8 mouse cellular contexts compared by ENCODE assay signal in the genomic region with DNA sequence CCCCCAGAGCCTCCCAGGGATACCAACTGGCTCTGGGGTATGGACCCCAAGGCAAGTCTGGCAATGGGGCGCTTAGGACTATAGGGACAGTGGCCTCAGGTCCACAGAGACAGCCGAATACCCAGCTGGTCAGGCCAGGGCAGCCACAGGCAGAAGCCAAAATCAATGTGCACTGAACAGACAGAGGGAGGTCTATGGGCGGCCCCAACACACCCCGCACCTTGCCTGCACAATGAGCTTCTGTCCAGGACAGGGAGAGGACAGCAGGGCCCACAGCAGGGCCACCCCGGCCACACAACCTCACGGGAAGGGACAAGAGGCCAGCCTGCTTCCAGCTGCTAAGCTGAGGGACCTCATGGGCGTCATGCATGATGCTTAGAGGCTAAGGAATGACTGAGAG. TPM values are rescaled to one million over a fixed set of nuclear protein-coding genes. Genes with fewer than 3 reads are reported as not detected.
DNase-seq lines count a peak whose midpoint lies in the region; ATAC-seq and TF ChIP-seq lines count a peak whose summit lies in the region.

No protein-coding gene starts in this region.

- H3K27ac ChIP-seq in heart, adult 2 months, result peak overlapping the region; percentile 86
- no peak overlapping the region for H3K27ac ChIP-seq in neural tube, embryonic 12.5 days
- H3K27ac ChIP-seq in hindbrain, embryonic 15.5 days (replicated peaks), result peak overlapping the region; percentile 90
- no peak overlapping the region for H3K27ac ChIP-seq in thymus, adult 2 months (ENCODE audit: control insufficient read depth, insufficient read depth, low read length)

- peaks cover 10% of the 10 kb centered on the region for H3K79me2 ChIP-seq in heart, adult 2 months (replicated peaks; ENCODE audit: control insufficient read depth, insufficient read depth, low read length)

- no peaks in the 10 kb centered on the region for H3K36me3 ChIP-seq in heart, adult 2 months (ENCODE audit: control insufficient read depth, insufficient read depth, low read length)
- no peaks in the 10 kb centered on the region for H3K36me3 ChIP-seq in neural tube, embryonic 12.5 days
- H3K36me3 ChIP-seq in hindbrain, embryonic 15.5 days, result no peaks in the 10 kb centered on the region
- no peaks in the 10 kb centered on the region for H3K36me3 ChIP-seq in thymus, adult 2 months (ENCODE audit: control insufficient read depth, insufficient read depth, low read length)

- H3K9ac ChIP-seq in heart, adult 2 months (ENCODE audit: low read depth, low read length), result peak overlapping the region; percentile 11
- H3K9ac ChIP-seq in neural tube, embryonic 12.5 days, result 0 out of 2 replicates have a peak overlapping the region, but pooled peaks have one; percentile 1
- peak overlapping the region; percentile 27; the same call in 1 of the 2 replicates for H3K9ac ChIP-seq in hindbrain, embryonic 15.5 days

- TF ChIP-seq POLR2A in heart, adult 2 months (IDR thresholded peaks at IDR 0.05; ENCODE audit: insufficient read depth, low read depth, low read length), result no peak
- no peak for TF ChIP-seq POLR2A in thymus, adult 2 months (IDR thresholded peaks at IDR 0.05; ENCODE audit: control insufficient read depth, extremely low read depth, insufficient read depth, low read length, poor library complexity)

- no peaks in the 10 kb centered on the region for H3K27me3 ChIP-seq in heart, adult 2 months (ENCODE audit: control insufficient read depth, insufficient read depth, low read length)
- peaks cover 97% of the 10 kb centered on the region for H3K27me3 ChIP-seq in neural tube, embryonic 12.5 days (replicated peaks)
- peaks cover 66% of the 10 kb centered on the region for H3K27me3 ChIP-seq in hindbrain, embryonic 15.5 days
- no peaks in the 10 kb centered on the region; the same call in 1 of the 2 replicates for H3K27me3 ChIP-seq in thymus, adult 2 months (ENCODE audit: control insufficient read depth, insufficient read depth, low read length)

- no peaks in the 10 kb centered on the region for H3K9me3 ChIP-seq in neural tube, embryonic 12.5 days
- H3K9me3 ChIP-seq in hindbrain, embryonic 15.5 days, result no peaks in the 10 kb centered on the region

- ATAC-seq in neural tube, embryonic 12.5 days (ENCODE audit: low FRiP score, low read depth), result no peak
- ATAC-seq in hindbrain, embryonic 15.5 days (ENCODE audit: low FRiP score, low read depth), result peak; percentile 53

- 33% methylated on average over 7 of the region's 7 CpGs for WGBS in heart, adult 2 months
- 51% methylated on average over 7 of the region's 7 CpGs for WGBS in neural tube, embryonic 12.5 days
- WGBS in hindbrain, embryonic 15.5 days, result 42% methylated on average over 7 of the region's 7 CpGs
- 94% methylated on average over 7 of the region's 7 CpGs for WGBS in thymus, adult 2 months

- H3K4me2 ChIP-seq in neural tube, embryonic 12.5 days (replicated peaks), result 0 out of 2 replicates have a peak overlapping the region, but pooled peaks have one; percentile 22
- H3K4me2 ChIP-seq in hindbrain, embryonic 15.5 days, result peak overlapping the region; percentile 31

- peak overlapping the region; percentile 8; the same call in 1 of the 2 replicates for H3K4me3 ChIP-seq in heart, adult 2 months
- H3K4me3 ChIP-seq in neural tube, embryonic 12.5 days, result no peak overlapping the region
- no peak overlapping the region for H3K4me3 ChIP-seq in hindbrain, embryonic 15.5 days
- H3K4me3 ChIP-seq in thymus, adult 2 months (ENCODE audit: control insufficient read depth, insufficient read depth, low read length), result no peak overlapping the region

- DNase-seq in heart, adult 2 months, result peak in 1 of 2 experiments; percentile 66
- DNase-seq in heart, adult 9 months (ENCODE audit: low spot score in 2 of 2), result no peak
- DNase-seq in neural tube, embryonic 10.5 days (ENCODE audit: extremely low spot score, low spot score), result no peak
- no peak for DNase-seq in thymus, adult 2 months
- no peak for DNase-seq in right cerebral cortex, adult 18-20 months
- DNase-seq in adrenal gland, adult (ENCODE audit: inconsistent age in 2 of 2, low spot score in 1 of 2), result no peak

- peaks cover 40% of the 10 kb centered on the region for H3K4me1 ChIP-seq in heart, adult 2 months (ENCODE audit: control insufficient read depth, insufficient read depth, low read length)
- peaks cover 23% of the 10 kb centered on the region for H3K4me1 ChIP-seq in neural tube, embryonic 12.5 days
- peaks cover 69% of the 10 kb centered on the region for H3K4me1 ChIP-seq in hindbrain, embryonic 15.5 days (replicated peaks)
- peaks cover 5% of the 10 kb centered on the region; the same call in 1 of the 2 replicates for H3K4me1 ChIP-seq in thymus, adult 2 months (replicated peaks; ENCODE audit: control insufficient read depth, insufficient read depth, low read length)

- TF ChIP-seq EP300 in heart, adult 2 months (IDR thresholded peaks at IDR 0.05; ENCODE audit: insufficient read depth, low read depth, low read length), result no peak

- intact Hi-C loops in heart, adult 2 months (cut with DNase I), result no loop called here

- no peak for TF ChIP-seq CTCF in heart, adult 2 months (IDR thresholded peaks at IDR 0.05)
- no peak for TF ChIP-seq CTCF in thymus, adult 2 months (IDR thresholded peaks at IDR 0.05; ENCODE audit: borderline replicate concordance, control insufficient read depth, extremely low read depth, insufficient read depth, low read length, poor library complexity)

RNA-seq across cellular contexts. Expression of gene Nfix, which starts 5.7 kb away (rescaled TPM):
- 100 to 1,000 TPM; 274 to 297 TPM for total RNA-seq in heart, adult 2 months (2021)
- 49.0 and 68.7 TPM in 2 replicates for polyA plus RNA-seq in heart, adult 2 months (2012; rRNA removed)
- polyA plus RNA-seq in neural tube, embryonic 12.5 days (2016; fragmentation: Nextera tagmentation; extraction: Ambion mirVana), result 8.4 and 11.2 TPM in 2 replicates
- 71.2 and 87.6 TPM in 2 replicates for polyA plus RNA-seq in hindbrain, embryonic 15.5 days (2015; fragmentation: Nextera tagmentation; extraction: Ambion mirVana)
- 17.7 and 18.2 TPM in 2 replicates for polyA plus RNA-seq in thymus, adult 2 months (2012; rRNA removed)

RNA-seq across cellular contexts. Expression of gene Dand5, which starts 28.1 kb away (rescaled TPM):
- 10 to 100 TPM; 11.2 to 12.3 TPM for total RNA-seq in heart, adult 2 months (2021)
- 6.1 and 7.6 TPM in 2 replicates for polyA plus RNA-seq in heart, adult 2 months (2012; rRNA removed)
- 6.5 and 8.3 TPM in 2 replicates for polyA plus RNA-seq in neural tube, embryonic 12.5 days (2016; fragmentation: Nextera tagmentation; extraction: Ambion mirVana)
- polyA plus RNA-seq in hindbrain, embryonic 15.5 days (2015; fragmentation: Nextera tagmentation; extraction: Ambion mirVana), result 14.0 and 15.1 TPM in 2 replicates
- 2.2 TPM in 2 replicates for polyA plus RNA-seq in thymus, adult 2 months (2012; rRNA removed)

RNA-seq across cellular contexts. Expression of gene Gadd45gip1, which starts 36.8 kb away (rescaled TPM):
- 10 to 100 TPM; 27.4 to 29.7 TPM for total RNA-seq in heart, adult 2 months (2021)
- polyA plus RNA-seq in heart, adult 2 months (2012; rRNA removed), result 13.4 and 21.2 TPM in 2 replicates
- 39.7 and 40.1 TPM in 2 replicates for polyA plus RNA-seq in neural tube, embryonic 12.5 days (2016; fragmentation: Nextera tagmentation; extraction: Ambion mirVana)
- polyA plus RNA-seq in hindbrain, embryonic 15.5 days (2015; fragmentation: Nextera tagmentation; extraction: Ambion mirVana), result 39.7 and 40.6 TPM in 2 replicates
- polyA plus RNA-seq in thymus, adult 2 months (2012; rRNA removed), result 52.9 and 60.6 TPM in 2 replicates

RNA-seq across cellular contexts. Expression of gene Rad23a, which starts 46.0 kb away (rescaled TPM):
- 10 to 100 TPM; 85.1 to 87.6 TPM for total RNA-seq in heart, adult 2 months (2021)
- polyA plus RNA-seq in heart, adult 2 months (2012; rRNA removed), result 77.3 and 101 TPM in 2 replicates
- polyA plus RNA-seq in neural tube, embryonic 12.5 days (2016; fragmentation: Nextera tagmentation; extraction: Ambion mirVana), result 89.7 and 94.8 TPM in 2 replicates
- polyA plus RNA-seq in hindbrain, embryonic 15.5 days (2015; fragmentation: Nextera tagmentation; extraction: Ambion mirVana), result 79.1 and 85.9 TPM in 2 replicates
- 109 and 117 TPM in 2 replicates for polyA plus RNA-seq in thymus, adult 2 months (2012; rRNA removed)

RNA-seq across cellular contexts. Expression of gene Calr, which starts 52.2 kb away (rescaled TPM):
- total RNA-seq in heart, adult 2 months (2021), result 100 to 1,000 TPM; 352 to 416 TPM
- polyA plus RNA-seq in heart, adult 2 months (2012; rRNA removed), result 154 and 269 TPM in 2 replicates
- polyA plus RNA-seq in neural tube, embryonic 12.5 days (2016; fragmentation: Nextera tagmentation; extraction: Ambion mirVana), result 753 and 769 TPM in 2 replicates
- 700 and 710 TPM in 2 replicates for polyA plus RNA-seq in hindbrain, embryonic 15.5 days (2015; fragmentation: Nextera tagmentation; extraction: Ambion mirVana)
- 182 and 186 TPM in 2 replicates for polyA plus RNA-seq in thymus, adult 2 months (2012; rRNA removed)

Comparison
In these comparisons a context has a peak if more than half of its experiments do, and no peak if none do; other contexts are left out.
1. H3K27ac ChIP-seq: peak in heart, adult 2 months (single experiment) and hindbrain, embryonic 15.5 days (single experiment); none in neural tube, embryonic 12.5 days (single experiment) and thymus, adult 2 months (single experiment).
2. Peak in every context shown above with its lines, with median percentiles within 50 percentile points of each other: H3K9ac ChIP-seq.